ENCODE assay signal across 20 mouse cellular contexts in genomic region chr17:31422381-31422780, GRCm38 (mm10). TPM values are rescaled to one million over a fixed set of nuclear protein-coding genes. Genes with fewer than 3 reads are reported as not detected.
"Had no signal": no experiment of that assay in that cellular context is flagged by ENCODE, and none has a peak within 500 bp of the region (broad histone marks: within the 10 kb centered on the region; RNA-seq: fewer than 3 reads in every experiment).

No protein-coding gene starts in this region.

- H3K27me3 ChIP-seq: limb, embryonic 12.5 days; limb, embryonic 15.5 days; midbrain, embryonic 12.5 days; midbrain, embryonic 15.5 days; neural tube, embryonic 13.5 days had no signal

- H3K9me3 ChIP-seq: kidney, embryonic 15.5 days; limb, embryonic 12.5 days; limb, embryonic 15.5 days; midbrain, embryonic 12.5 days; midbrain, embryonic 15.5 days; neural tube, embryonic 13.5 days had no signal

- DNase-seq: kidney, postnatal 10 days; kidney, postnatal 36 days; left cerebral cortex, postnatal 4 days; liver, postnatal 0 days; lung, embryonic 14.5 days; retina, postnatal 1 day; right cerebral cortex, postnatal 25 days; thymus, adult 18-20 months; thymus, postnatal 36 days had no signal

- H3K4me3 ChIP-seq: kidney, embryonic 15.5 days; limb, embryonic 12.5 days; limb, embryonic 15.5 days; midbrain, embryonic 12.5 days; midbrain, embryonic 15.5 days; myocyte; neural tube, embryonic 13.5 days had no signal

- ATAC-seq: liver, postnatal 0 days; lung, postnatal 0 days; midbrain, embryonic 15.5 days had no signal

- H3K9ac ChIP-seq: kidney, embryonic 15.5 days; limb, embryonic 12.5 days; limb, embryonic 15.5 days; liver, embryonic 14.5 days; liver, postnatal 0 days; lung, embryonic 14.5 days; midbrain, embryonic 12.5 days; midbrain, embryonic 15.5 days; neural tube, embryonic 13.5 days had no signal

- H3K27ac ChIP-seq: kidney, embryonic 15.5 days; limb, embryonic 12.5 days; limb, embryonic 15.5 days; liver, embryonic 14.5 days; macrophage; midbrain, embryonic 12.5 days; midbrain, embryonic 15.5 days; neural tube, embryonic 13.5 days had no signal

- H3K4me2 ChIP-seq: kidney, embryonic 15.5 days; limb, embryonic 12.5 days; limb, embryonic 15.5 days; liver, embryonic 11.5 days; lung, embryonic 14.5 days; midbrain, embryonic 12.5 days; midbrain, embryonic 15.5 days; neural tube, embryonic 13.5 days had no signal

RNA-seq across cellular contexts. Expression of gene Pde9a, which starts 36.4 kb away (rescaled TPM):
- polyA plus RNA-seq: macrophage had no signal
